Mouse (Mus musculus) hematopoietic stem cell, adult 5-6 weeks (primary cell): ENCODE data around the gene Evpl. TPM values are rescaled to one million over a fixed set of nuclear protein-coding genes. Genes with fewer than 3 reads are reported as not detected.

Experiments
- ATAC-seq, 2 experiments: fragments of 125-278 bp in 1 of 2; replicated peaks in 1 of 2; 2 replicates each; pipeline ENCODE4 v1.8.0; 2016 to 2017; ENCODE audit warnings: inconsistent platforms in 2 of 2, mild to moderate bottlenecking in 2 of 2, moderate number of reproducible peaks in 2 of 2, low read depth in 1 of 2, moderate TSS enrichment in 1 of 2; ENCODE audit not compliant: low FRiP score in 2 of 2, poor library complexity in 2 of 2, severe bottlenecking in 2 of 2, insufficient read depth in 1 of 2, low TSS enrichment in 1 of 2
- total RNA-seq: library from RNA; stranded (forward); fragments of 172-1452, 232-1000 nt; gene quantifications from 2 replicates; pipeline ENCODE4 v1.2.3, GENCODE M21; 2017

Gene Evpl
- total RNA-seq, 1 experiment from 2014 or later = 2.4 TPM

DNA sequence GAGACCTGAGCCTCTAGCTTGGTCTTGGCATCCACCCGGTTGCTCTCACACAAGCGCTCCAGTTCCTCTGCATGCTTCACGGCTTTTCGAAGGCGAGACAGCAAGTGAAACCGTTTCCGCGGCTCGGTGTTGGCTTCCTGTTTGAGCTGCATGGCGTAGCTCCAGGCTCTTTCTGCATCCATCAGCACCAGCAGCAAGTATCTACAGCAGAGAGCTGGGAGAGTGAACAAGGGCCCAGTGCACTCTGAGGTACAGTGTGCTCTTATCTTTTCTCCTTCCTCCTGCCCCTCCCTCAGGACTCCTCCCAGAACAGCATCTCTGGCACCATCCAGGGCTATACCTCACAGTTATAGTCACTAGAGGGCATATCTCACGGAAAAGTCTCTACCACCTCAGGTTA, 27.5 kb upstream of the Evpl start:
- peak; percentile 42 to 47; a peak in 2 of 4 replicates for ATAC-seq

- ATAC-seq = no peak
These were observed 22.4 kb upstream of the Evpl start for GRCm38 (mm10) chr11:116260259-116260658.

DNA sequence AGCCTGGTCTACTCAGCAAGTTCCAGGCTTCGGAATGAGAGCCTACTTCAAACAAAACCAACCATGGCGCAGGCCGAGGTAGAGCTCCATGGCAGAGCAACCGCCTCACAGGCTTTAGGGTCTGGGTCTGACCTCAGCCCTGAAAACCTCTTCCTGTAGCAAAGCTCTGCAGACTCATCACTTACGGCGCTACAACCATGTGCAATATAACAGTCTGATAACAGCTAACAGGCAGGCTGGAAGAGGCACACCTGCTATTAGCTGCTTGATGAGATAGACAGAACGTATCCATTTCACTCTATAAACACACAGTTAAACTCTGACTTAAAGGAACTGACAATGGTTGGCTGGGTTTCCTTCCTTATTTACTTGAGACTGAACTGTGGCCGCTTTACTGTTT, 21.6 kb upstream of the Evpl start:
- peak; percentile 35 to 36; a peak in 2 of 4 replicates for ATAC-seq

DNA sequence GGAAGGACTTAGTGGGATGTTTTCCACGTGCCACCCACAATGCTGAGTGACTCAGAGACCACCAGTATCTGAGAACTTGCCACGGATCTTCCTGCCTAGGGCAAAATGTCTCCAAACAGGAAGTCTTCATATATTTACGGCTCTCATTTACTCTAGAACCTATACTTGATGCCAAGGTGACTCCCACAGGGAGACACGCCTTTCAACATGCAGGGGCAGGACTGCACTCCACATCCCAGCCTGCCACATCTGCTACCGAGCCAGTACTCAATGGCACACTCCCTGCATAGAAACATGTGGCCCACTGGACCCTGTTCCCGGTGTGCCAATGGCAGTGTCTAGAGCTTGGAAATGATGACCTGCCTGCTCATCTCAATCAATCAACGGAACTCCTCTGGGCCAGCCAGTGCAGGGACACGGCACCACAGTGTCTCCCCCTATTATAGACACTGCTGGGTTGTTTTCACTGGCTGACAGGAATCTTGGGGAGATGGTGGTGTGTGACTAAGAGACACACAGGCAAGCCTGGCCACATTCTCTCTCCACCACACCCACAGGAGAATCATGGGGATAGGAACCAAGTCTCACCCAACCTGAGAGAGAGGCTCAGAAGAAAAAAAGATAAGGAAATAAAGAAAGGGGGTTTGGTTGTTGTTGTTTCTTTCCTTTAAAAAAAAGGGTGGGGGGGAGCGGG, 18.3 kb upstream of the Evpl start:
- no peak for ATAC-seq

- no peak for ATAC-seq
These were observed 17.5 kb upstream of the Evpl start for GRCm38 (mm10) chr11:116255090-116255981.

- peak; percentile 77 to 85 for ATAC-seq
These were observed 16.8 kb upstream of the Evpl start for GRCm38 (mm10) chr11:116254627-116255026.

GRCm38 (mm10) chr11:116253076-116253600, 15.3 kb upstream of the Evpl start:
- no peak for ATAC-seq

- ATAC-seq = no peak
These were observed 13.0 kb upstream of the Evpl start for GRCm38 (mm10) chr11:116250898-116251297.

DNA sequence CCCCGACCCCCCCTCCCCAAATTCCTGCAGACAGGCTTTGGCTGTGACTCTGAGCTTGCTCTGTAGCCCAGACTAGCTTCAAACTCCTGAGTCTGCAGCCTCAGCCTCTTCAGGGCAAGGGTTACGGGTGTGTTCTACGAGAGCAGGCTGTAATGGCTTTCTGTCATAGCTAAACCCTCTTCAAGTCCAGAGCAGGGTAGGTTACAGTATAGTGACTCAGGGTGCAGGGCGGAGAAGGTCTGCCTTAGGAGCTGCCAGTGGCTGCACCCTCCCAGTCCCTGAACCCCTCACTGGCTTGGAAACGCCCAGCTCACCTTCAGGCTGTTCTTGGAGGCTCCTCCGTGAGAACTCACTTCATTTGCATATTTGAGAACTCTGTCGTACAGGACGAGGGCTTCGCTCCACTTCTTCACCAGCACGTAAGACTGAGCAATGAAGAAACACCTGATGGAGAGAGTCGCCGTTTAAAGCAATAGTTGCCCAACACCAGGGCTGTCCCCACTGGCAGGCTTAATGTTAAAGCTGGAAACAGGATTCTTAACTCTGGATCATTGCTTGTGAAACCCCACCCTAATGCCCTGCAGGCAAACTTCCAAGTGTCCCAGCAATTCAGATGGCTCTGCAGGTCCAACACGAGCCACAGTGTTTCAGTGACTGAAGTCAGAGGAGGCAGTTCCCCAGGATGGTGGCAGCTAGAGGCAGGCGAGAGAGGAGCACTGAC, 9.8 kb upstream of the Evpl start:
- ATAC-seq = no peak

- ATAC-seq = no peak
These were observed 7.7 kb upstream of the Evpl start for GRCm38 (mm10) chr11:116245616-116246015.

DNA sequence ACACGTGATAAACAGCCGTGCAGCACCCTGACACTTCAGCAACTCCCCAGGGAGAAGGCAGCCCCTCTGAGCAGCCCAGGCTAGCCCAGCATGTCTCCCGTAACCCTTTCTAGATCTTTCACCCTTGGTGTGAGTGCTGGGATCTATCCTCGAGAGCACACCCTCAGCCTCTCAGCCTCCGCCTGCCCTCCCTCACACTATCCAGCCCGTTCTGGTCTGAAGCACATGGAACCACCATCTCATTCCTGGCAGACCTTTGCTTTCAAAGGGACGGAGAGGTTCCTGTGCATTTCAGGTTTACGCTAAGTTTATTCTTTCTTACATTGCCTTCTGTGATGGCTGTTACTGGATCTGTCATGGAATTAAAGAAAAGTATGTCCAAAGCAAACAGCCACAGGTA, 6.7 kb upstream of the Evpl start:
- no peak for ATAC-seq

DNA sequence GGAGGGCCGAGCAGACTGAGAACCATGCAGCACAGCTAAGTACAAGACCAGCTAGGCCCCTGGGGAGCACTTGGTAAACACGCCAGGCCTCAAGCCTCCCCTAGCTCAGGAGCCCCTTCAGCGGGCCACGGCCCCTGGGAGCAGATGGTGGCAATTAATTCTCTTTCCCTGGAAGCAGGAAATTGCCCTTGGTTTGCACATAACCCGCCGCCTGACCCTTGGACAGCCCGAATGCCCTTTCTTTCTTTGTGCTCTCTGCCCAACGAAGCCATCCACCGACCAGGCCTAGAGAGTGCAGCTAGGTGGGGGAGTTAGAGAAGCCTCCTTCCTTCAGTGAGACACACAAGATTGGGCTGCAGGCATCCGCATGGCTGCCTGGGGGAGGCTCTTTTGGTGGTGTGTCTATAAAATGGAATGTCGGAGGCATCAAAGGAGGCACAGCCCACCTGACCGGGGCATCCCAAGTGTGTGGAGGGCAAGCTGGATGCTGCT, 3.9 kb upstream of the Evpl start:
- ATAC-seq = no peak

DNA sequence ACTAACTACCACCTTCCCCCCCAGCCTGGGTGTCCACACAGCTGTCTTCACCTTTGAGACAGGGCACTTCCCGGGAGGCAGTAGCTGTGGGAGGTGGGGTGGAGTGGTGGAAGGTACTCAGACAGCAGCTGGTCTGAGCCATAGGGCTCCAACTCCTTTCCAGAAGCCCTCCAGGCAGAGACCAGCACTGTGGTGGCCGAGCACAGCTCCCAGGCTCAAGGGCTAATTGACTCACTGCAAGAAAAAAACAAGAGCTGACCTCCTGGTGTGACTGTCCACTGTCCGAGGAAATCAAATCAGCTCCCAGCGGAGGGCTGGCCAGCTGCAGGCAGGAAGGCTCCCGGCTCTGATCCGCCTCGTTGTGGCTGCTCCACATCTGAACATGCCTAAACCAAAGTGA, 1.9 kb upstream of the Evpl start:
- ATAC-seq = no peak

DNA sequence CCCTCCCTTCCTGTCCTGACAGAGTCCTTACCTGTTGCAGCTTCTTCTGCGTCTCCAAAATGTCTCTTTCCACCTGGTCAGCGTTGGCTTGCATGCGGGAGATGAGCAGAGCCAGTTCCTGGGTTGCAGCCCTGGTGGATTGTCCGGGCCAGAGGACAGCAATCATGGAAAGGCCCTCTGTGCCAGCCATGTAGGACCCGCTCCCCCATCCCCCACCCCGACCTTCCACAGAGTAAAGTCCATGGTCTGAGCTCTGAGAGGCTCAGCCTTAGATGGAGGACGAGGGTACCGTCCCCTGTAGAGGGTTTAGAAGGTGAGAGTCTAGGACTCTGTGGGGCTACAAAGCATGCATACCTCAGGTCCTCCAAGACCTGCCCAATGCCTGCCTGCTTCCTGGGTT, 3.0 kb downstream of the Evpl start:
- no peak for ATAC-seq

GRCm38 (mm10) chr11:116232427-116232826, 5.5 kb downstream of the Evpl start:
- ATAC-seq = no peak

- ATAC-seq = no peak
These were observed 9.2 kb downstream of the Evpl start for GRCm38 (mm10) chr11:116228699-116229098.

DNA sequence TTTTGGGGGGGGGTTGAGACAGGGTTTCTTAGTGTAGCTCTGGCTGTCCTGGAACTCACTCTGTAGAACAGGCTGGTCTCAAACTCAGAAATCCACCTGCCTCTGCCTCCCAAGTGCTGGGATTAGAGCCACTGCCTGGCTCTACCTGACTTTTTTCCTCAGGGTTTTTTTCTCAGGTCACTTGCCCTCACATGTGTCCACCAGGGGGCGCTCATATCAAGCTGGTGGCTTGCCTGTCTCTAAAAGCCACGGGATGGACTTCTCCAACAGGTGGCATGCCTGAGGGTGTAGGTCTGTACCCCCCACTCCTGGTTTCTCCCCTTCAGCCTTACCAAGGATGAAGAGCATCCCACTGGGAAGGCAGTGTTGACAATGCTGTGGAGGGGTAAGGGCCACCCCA, 11.5 kb downstream of the Evpl start:
- ATAC-seq = peak; percentile 46 to 51; a peak in 1 of 4 replicates

DNA sequence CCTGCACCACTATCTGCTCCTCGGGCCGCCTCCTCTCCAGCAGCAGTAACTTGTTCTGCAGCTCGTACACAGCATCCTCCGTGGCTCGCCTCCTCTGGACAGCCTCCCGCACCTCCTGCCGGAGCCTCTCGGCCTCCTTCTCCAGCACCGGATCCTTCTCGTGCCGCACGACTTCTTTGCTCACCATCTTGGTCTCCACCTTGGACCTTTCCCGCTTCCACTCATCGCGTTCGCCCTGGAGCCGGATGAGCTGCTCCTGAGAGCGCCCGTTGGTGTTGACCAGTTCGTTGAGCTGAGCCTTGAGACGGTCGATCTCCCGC, 15.2 kb downstream of the Evpl start:
- ATAC-seq = no peak
